Mouse (Mus musculus) MEL (cell line): ENCODE results near the gene Tnni3k. TPM values are rescaled to one million over a fixed set of nuclear protein-coding genes. Genes with fewer than 3 reads are reported as not detected.

Experiments
- DNase-seq: peaks from one replicate; pipeline ENCODE4 v3.0.0; 2011; ENCODE audit warnings: low read depth, low spot score
- H3K27ac ChIP-seq: 2 replicates; pipeline ENCODE4 v1.5.1; 2012; ENCODE audit warnings: low read depth, mild to moderate bottlenecking, control low read depth, low read length, moderate library complexity; ENCODE audit not compliant: control insufficient read depth
- H3K27me3 ChIP-seq, 2 experiments: fragments of 150-350 bp in 1 of 2; sonication (generic) in 1 of 2; 2 replicates each; pipeline ENCODE4 v1.6.1; 2012; ENCODE audit warnings: low read length in 2 of 2, mild to moderate bottlenecking in 2 of 2, improper control_type of control experiment in 1 of 2, moderate library complexity in 1 of 2; ENCODE audit not compliant: insufficient read depth in 2 of 2, control insufficient read depth in 1 of 2
- H3K36me3 ChIP-seq, 2 experiments: 2 replicates each; pipeline ENCODE4 v1.6.1; 2012 to 2014; ENCODE audit warnings: low read length in 2 of 2, improper control_type of control experiment in 1 of 2, inconsistent platforms in 1 of 2, mild to moderate bottlenecking in 1 of 2; ENCODE audit not compliant: insufficient read depth in 2 of 2, control insufficient read depth in 1 of 2
- H3K4me1 ChIP-seq, 2 experiments: fragments of 150-350 bp in 1 of 2; sonication (generic) in 1 of 2; 2 replicates each; pipeline ENCODE4 v1.6.1; 2012; ENCODE audit warnings: low read length in 2 of 2, improper control_type of control experiment in 1 of 2, mild to moderate bottlenecking in 1 of 2; ENCODE audit not compliant: insufficient read depth in 2 of 2, control insufficient read depth in 1 of 2
- H3K4me3 ChIP-seq, 2 experiments: fragments of 150-350 bp in 1 of 2; sonication (generic) in 1 of 2; 2 replicates each; pipeline ENCODE4 v1.5.1; 2012; ENCODE audit warnings: low read depth in 2 of 2, low read length in 2 of 2, mild to moderate bottlenecking in 2 of 2, moderate library complexity in 2 of 2, control low read depth in 1 of 2, improper control_type of control experiment in 1 of 2; ENCODE audit not compliant: control insufficient read depth in 1 of 2, insufficient read depth in 1 of 2
- H3K79me2 ChIP-seq: 2 replicates; pipeline ENCODE4 v1.6.1; 2012; ENCODE audit warnings: mild to moderate bottlenecking, low read length, moderate library complexity; ENCODE audit not compliant: control insufficient read depth, poor library complexity, insufficient read depth
- H3K9ac ChIP-seq: 2 replicates; pipeline ENCODE4 v1.6.1; 2012; ENCODE audit warnings: low read depth, mild to moderate bottlenecking, control low read depth, low read length, moderate library complexity; ENCODE audit not compliant: control insufficient read depth, poor library complexity, severe bottlenecking
- H3K9me3 ChIP-seq: fragments of 150-350 bp; sonication (generic); replicated peaks from 2 replicates; pipeline ENCODE4 v1.6.1; 2012; ENCODE audit warnings: mild to moderate bottlenecking, low read length, improper control_type of control experiment, moderate library complexity; ENCODE audit not compliant: insufficient read depth
- CTCF ChIP-seq, 3 experiments: IDR thresholded peaks in 2 of 3; conservative IDR thresholded peaks in 1 of 3; 2 replicates each; pipeline ENCODE4 v1.5.1; 2011 to 2012; ENCODE audit warnings: low read length in 3 of 3, low read depth in 2 of 3, mild to moderate bottlenecking in 2 of 3, improper control_type of control experiment in 1 of 3, inconsistent platforms in 1 of 3, mixed read lengths in 1 of 3, moderate library complexity in 1 of 3; ENCODE audit not compliant: control insufficient read depth in 1 of 3, insufficient read depth in 1 of 3, poor library complexity in 1 of 3, severe bottlenecking in 1 of 3
- EP300 ChIP-seq, 2 experiments: IDR thresholded peaks; 2 replicates each; pipeline ENCODE4 v1.6.1; 2011; ENCODE audit warnings: improper control_type of control experiment in 2 of 2, low read length in 2 of 2, low read depth in 1 of 2, mild to moderate bottlenecking in 1 of 2
- HCFC1 ChIP-seq: IDR thresholded peaks from 2 replicates; pipeline ENCODE4 v1.6.1; 2012; ENCODE audit warnings: low read depth, mild to moderate bottlenecking, inconsistent platforms, low read length, improper control_type of control experiment, moderate library complexity
- KAT2A ChIP-seq: conservative IDR thresholded peaks from 2 replicates; pipeline ENCODE4 v1.6.1; 2012; ENCODE audit warnings: low read depth, low read length, improper control_type of control experiment, inconsistent platforms
- POLR2A ChIP-seq, 2 experiments: IDR thresholded peaks; 2 replicates each; pipeline ENCODE4 v1.6.1; 2011 to 2012; ENCODE audit warnings: low read length in 2 of 2, mild to moderate bottlenecking in 2 of 2, control low read depth in 1 of 2, improper control_type of control experiment in 1 of 2, low read depth in 1 of 2, moderate library complexity in 1 of 2; ENCODE audit not compliant: control insufficient read depth in 1 of 2, insufficient read depth in 1 of 2, poor library complexity in 1 of 2
- RCOR1 ChIP-seq: IDR thresholded peaks from 2 replicates; pipeline ENCODE4 v1.6.1; 2012; ENCODE audit warnings: low read depth, mild to moderate bottlenecking, inconsistent platforms, low read length, improper control_type of control experiment
- TAL1 ChIP-seq: IDR thresholded peaks from 2 replicates; pipeline ENCODE4 v1.6.1; 2012; ENCODE audit warnings: mild to moderate bottlenecking, inconsistent platforms, low read length, moderate library complexity, mixed read lengths
- USF2 ChIP-seq, 2 experiments: IDR thresholded peaks; 2 replicates each; pipeline ENCODE4 v1.6.1; 2011 to 2012; ENCODE audit warnings: improper control_type of control experiment in 2 of 2, low read length in 2 of 2, borderline replicate concordance in 1 of 2, inconsistent platforms in 1 of 2, low read depth in 1 of 2, mild to moderate bottlenecking in 1 of 2; ENCODE audit not compliant: insufficient read depth in 1 of 2
- ZC3H11A ChIP-seq: IDR thresholded peaks from 2 replicates; pipeline ENCODE4 v1.6.1; 2012; ENCODE audit warnings: low read depth, mild to moderate bottlenecking, inconsistent platforms, low read length, improper control_type of control experiment
- polyA plus RNA-seq, 2 experiments: library from polyadenylated mRNA; stranded (reverse) in 1 of 2; unstranded in 1 of 2; fragments of >175 nt in 1 of 2; fragments of >200 nt in 1 of 2; gene quantifications; 2 replicates each; pipeline versions ENCODE4 v1.2.1 to v1.2.4; 2012; ENCODE audit warnings: low replicate concordance in 2 of 2, low read depth in 1 of 2; ENCODE audit not compliant: insufficient read length in 2 of 2, insufficient read depth in 1 of 2, missing spikeins in 1 of 2
- total RNA-seq: library from RNA; depleted of rRNA; stranded (reverse); fragments of 300-350 nt; gene quantifications from 2 replicates; pipeline ENCODE4 v1.2.3, GENCODE M21; 2012; rRNA removed

The Tnni3k gene
- total and polyA plus RNA-seq, 3 experiments = not detected

GRCm38 (mm10) chr3:154742927-154743326 is 312.3 kb downstream of the Tnni3k start:
- H3K79me2 ChIP-seq = no peaks in the 10 kb centered on the region
- H3K9ac ChIP-seq = no peak overlapping the region
- TF ChIP-seq EP300 (IDR thresholded peaks at IDR 0.05; ENCODE audit: low read depth in 1 of 2, low read length in 2 of 2) = no peak
- no peak for TF ChIP-seq HCFC1
- H3K9me3 ChIP-seq = no peaks in the 10 kb centered on the region
- no peak overlapping the region for H3K27ac ChIP-seq
- H3K27me3 ChIP-seq = no peaks in the 10 kb centered on the region
- DNase-seq = no peak
- no peaks in the 10 kb centered on the region for H3K36me3 ChIP-seq
- H3K4me1 ChIP-seq = no peaks in the 10 kb centered on the region
- H3K4me3 ChIP-seq = no peak overlapping the region

- no peak overlapping the region for H3K4me3 ChIP-seq
- TF ChIP-seq POLR2A (IDR thresholded peaks at IDR 0.05; ENCODE audit: control insufficient read depth in 1 of 2, insufficient read depth in 1 of 2, low read depth in 1 of 2, low read length in 2 of 2, poor library complexity in 1 of 2) (no peak), KAT2A (no peak), USF2 (IDR thresholded peaks at IDR 0.05; ENCODE audit: borderline replicate concordance in 1 of 2, insufficient read depth in 1 of 2, low read depth in 1 of 2, low read length in 2 of 2) (no peak), ZC3H11A (no peak), RCOR1 (no peak), CTCF (IDR thresholded peaks at IDR 0.05 in 2 of 3, conservative IDR thresholded peaks at IDR 0.05 in 1 of 3; ENCODE audit: control insufficient read depth in 1 of 3, insufficient read depth in 1 of 3, low read depth in 2 of 3, low read length in 3 of 3, poor library complexity in 1 of 3, severe bottlenecking in 1 of 3) (no peak), TAL1 (no peak)
- H3K27me3 ChIP-seq = no peaks in the 10 kb centered on the region
- H3K9ac ChIP-seq = no peak overlapping the region
- H3K79me2 ChIP-seq = no peaks in the 10 kb centered on the region
- no peak overlapping the region for H3K27ac ChIP-seq
- H3K9me3 ChIP-seq = no peaks in the 10 kb centered on the region
- DNase-seq = no peak
- H3K4me1 ChIP-seq = no peaks in the 10 kb centered on the region
- no peaks in the 10 kb centered on the region for H3K36me3 ChIP-seq
Observed at GRCm38 (mm10) chr3:154741496-154741895, 313.7 kb downstream of the Tnni3k start.

Other genes with a start within 250 kb of the Tnni3k start
- 10.6 and 10.8 TPM in 2 replicates for gene Fpgt, start 38.0 kb upstream of the Tnni3k start, total RNA-seq
- gene Fpgt, start 38.0 kb upstream of the Tnni3k start, polyA plus RNA-seq = 1 to 10 TPM in 1 of 2 experiments, not detected in 1; 8.0 TPM
- gene Lrriq3, start 38.0 kb upstream of the Tnni3k start, total RNA-seq = 0.19 and 0.26 TPM in 2 replicates
- under 1 TPM in 1 of 2 experiments, not detected in 1; 0.24 TPM for gene Lrriq3, start 38.0 kb upstream of the Tnni3k start, polyA plus RNA-seq